Mouse (Mus musculus): ENCODE measurements at regions not wholly inside any gene's neighbourhood (a gene's known extent, or its start where the extent isn't known, plus 50 kb on each side); places are given as distances from the start of the nearest gene placed in this dataset.

DNA sequence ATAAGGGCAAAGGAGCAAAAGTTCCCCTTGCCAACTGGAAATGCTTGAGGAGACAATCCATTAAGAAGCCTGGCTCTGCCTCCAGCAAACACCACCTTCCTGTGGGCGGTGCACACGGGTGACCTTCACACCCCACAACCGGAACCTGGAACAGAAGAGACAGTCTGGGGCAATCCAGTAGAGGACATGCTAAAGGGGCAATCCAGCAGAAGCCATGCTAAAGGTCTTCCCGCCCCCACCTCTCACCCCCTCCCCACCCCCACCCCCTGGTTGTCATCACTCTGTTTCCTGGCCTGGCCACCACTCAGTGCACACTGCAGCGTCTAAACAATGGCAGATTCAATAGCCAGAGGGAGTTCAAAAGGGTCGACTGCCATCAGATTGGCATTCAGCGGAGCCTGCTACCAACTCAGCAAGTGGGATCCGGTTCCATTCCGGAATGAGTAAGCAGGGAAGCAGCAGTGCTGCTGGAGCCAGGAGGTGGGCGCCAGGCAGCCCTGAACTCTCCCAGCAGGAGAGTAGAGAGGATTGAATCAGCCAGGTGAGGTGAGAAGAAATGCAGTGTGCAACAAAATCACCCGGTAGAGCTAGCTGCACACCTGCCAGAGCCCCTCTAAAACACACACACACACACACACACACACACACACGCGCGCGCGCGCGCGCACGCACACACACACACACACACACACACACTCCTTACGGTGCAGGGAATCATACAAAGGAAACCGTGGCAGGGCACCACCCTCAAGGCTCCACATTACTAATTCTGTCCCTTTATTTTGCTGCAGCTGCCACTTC lies 443.7 kb upstream of the Smim15 start:
- H3K4me1 ChIP-seq (ENCODE audit: control insufficient read depth, insufficient read depth, low read length): no peaks in the 10 kb centered on the region
- no peak overlapping the region for H3K4me3 ChIP-seq (ENCODE audit: insufficient read depth, low read length)
- no peak overlapping the region for H3K27ac ChIP-seq (ENCODE audit: insufficient read depth, low read length)
- TF ChIP-seq POLR2A (IDR thresholded peaks at IDR 0.05; ENCODE audit: extremely low read depth, insufficient read depth, low read length) (no peak), CTCF (IDR thresholded peaks at IDR 0.05; ENCODE audit: extremely low read depth, insufficient read depth, low read length) (no peak)

GRCm38 (mm10) chr13:107599094-107599644 lies 445.1 kb upstream of the Smim15 start:
- no peak overlapping the region for H3K27ac ChIP-seq (ENCODE audit: insufficient read depth, low read length)
- H3K4me1 ChIP-seq (ENCODE audit: control insufficient read depth, insufficient read depth, low read length): no peaks in the 10 kb centered on the region
- TF ChIP-seq POLR2A (IDR thresholded peaks at IDR 0.05; ENCODE audit: extremely low read depth, insufficient read depth, low read length): no peak
- TF ChIP-seq CTCF (IDR thresholded peaks at IDR 0.05; ENCODE audit: extremely low read depth, insufficient read depth, low read length): no peak
- H3K4me3 ChIP-seq (ENCODE audit: insufficient read depth, low read length): no peak overlapping the region

GRCm38 (mm10) chr13:107598391-107598790 lies 445.9 kb upstream of the Smim15 start:
- no peak for TF ChIP-seq CTCF (IDR thresholded peaks at IDR 0.05; ENCODE audit: extremely low read depth, insufficient read depth, low read length)
- no peak for TF ChIP-seq POLR2A (IDR thresholded peaks at IDR 0.05; ENCODE audit: extremely low read depth, insufficient read depth, low read length)
- no peak overlapping the region for H3K27ac ChIP-seq (ENCODE audit: insufficient read depth, low read length)
- H3K4me1 ChIP-seq (ENCODE audit: control insufficient read depth, insufficient read depth, low read length): no peaks in the 10 kb centered on the region
- no peak overlapping the region for H3K4me3 ChIP-seq (ENCODE audit: insufficient read depth, low read length)

- H3K4me1 ChIP-seq (ENCODE audit: control insufficient read depth, insufficient read depth, low read length): no peaks in the 10 kb centered on the region
- H3K4me3 ChIP-seq (ENCODE audit: insufficient read depth, low read length): no peak overlapping the region
- H3K27ac ChIP-seq (ENCODE audit: insufficient read depth, low read length): no peak overlapping the region
- TF ChIP-seq POLR2A (IDR thresholded peaks at IDR 0.05; ENCODE audit: extremely low read depth, insufficient read depth, low read length): no peak
- no peak for TF ChIP-seq CTCF (IDR thresholded peaks at IDR 0.05; ENCODE audit: extremely low read depth, insufficient read depth, low read length)
Measured at GRCm38 (mm10) chr13:107597217-107597616, 447.0 kb upstream of the Smim15 start.

DNA sequence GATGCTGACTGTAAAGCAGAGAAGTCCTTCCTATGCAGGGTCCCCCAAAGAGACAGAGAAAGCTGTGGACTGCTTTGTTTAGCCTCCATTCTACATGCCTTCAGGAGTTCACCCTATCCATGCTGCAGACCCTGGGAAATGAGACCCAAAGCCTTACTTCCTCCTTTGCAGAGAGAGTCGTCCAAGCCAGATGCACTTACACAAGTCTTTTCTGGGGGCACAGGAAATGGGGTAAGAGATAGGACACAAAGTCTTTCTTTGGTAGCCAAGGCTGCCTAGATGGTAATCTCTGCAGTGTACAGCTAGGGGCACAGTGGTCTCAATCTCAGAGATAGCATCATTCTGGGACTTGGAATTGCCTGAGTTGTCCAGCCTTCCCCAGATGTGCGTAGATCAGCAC lies 448.1 kb upstream of the Smim15 start:
- H3K27ac ChIP-seq (ENCODE audit: insufficient read depth, low read length): no peak overlapping the region
- no peak overlapping the region for H3K4me3 ChIP-seq (ENCODE audit: insufficient read depth, low read length)
- H3K4me1 ChIP-seq (ENCODE audit: control insufficient read depth, insufficient read depth, low read length): no peaks in the 10 kb centered on the region
- no peak for TF ChIP-seq POLR2A (IDR thresholded peaks at IDR 0.05; ENCODE audit: extremely low read depth, insufficient read depth, low read length)
- no peak for TF ChIP-seq CTCF (IDR thresholded peaks at IDR 0.05; ENCODE audit: extremely low read depth, insufficient read depth, low read length)

- Histone ChIP-seq H3K4me3 (ENCODE audit: insufficient read depth, low read length) (no peak overlapping the region), H3K27ac (ENCODE audit: insufficient read depth, low read length) (no peak overlapping the region), H3K4me1 (ENCODE audit: control insufficient read depth, insufficient read depth, low read length) (no peaks in the 10 kb centered on the region)
- TF ChIP-seq POLR2A (IDR thresholded peaks at IDR 0.05; ENCODE audit: extremely low read depth, insufficient read depth, low read length) (no peak), CTCF (IDR thresholded peaks at IDR 0.05; ENCODE audit: extremely low read depth, insufficient read depth, low read length) (no peak)
Measured at GRCm38 (mm10) chr13:107588399-107589002, 455.7 kb upstream of the Smim15 start.

GRCm38 (mm10) chr13:107587678-107588077 lies 456.6 kb upstream of the Smim15 start:
- H3K4me1 ChIP-seq (ENCODE audit: control insufficient read depth, insufficient read depth, low read length): no peaks in the 10 kb centered on the region
- TF ChIP-seq CTCF (IDR thresholded peaks at IDR 0.05; ENCODE audit: extremely low read depth, insufficient read depth, low read length) (no peak), POLR2A (IDR thresholded peaks at IDR 0.05; ENCODE audit: extremely low read depth, insufficient read depth, low read length) (no peak)
- no peak overlapping the region for H3K4me3 ChIP-seq (ENCODE audit: insufficient read depth, low read length)
- no peak overlapping the region for H3K27ac ChIP-seq (ENCODE audit: insufficient read depth, low read length)

DNA sequence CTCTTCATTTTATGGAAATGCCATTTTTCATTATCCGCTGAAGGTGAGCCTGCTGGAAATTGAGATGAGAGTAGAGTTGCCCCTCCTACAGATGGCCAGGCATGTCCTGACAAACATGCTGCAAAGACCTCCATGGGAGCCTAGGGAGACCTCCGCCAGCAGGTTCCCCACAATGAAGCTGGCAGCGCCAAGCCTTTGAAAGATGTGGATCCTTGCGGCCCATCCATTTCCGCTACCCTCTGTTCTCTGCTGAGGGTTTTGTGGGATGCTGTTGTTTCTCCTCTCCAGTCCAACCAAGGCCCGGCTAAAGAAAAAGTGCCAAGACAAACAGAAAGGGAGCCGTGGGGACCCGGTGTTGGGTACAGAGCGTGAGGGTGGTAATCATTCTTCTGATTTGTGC lies 458.3 kb upstream of the Smim15 start:
- TF ChIP-seq CTCF (IDR thresholded peaks at IDR 0.05; ENCODE audit: extremely low read depth, insufficient read depth, low read length) (no peak), POLR2A (IDR thresholded peaks at IDR 0.05; ENCODE audit: extremely low read depth, insufficient read depth, low read length) (no peak)
- Histone ChIP-seq H3K4me3 (ENCODE audit: insufficient read depth, low read length) (no peak overlapping the region), H3K27ac (ENCODE audit: insufficient read depth, low read length) (no peak overlapping the region), H3K4me1 (ENCODE audit: control insufficient read depth, insufficient read depth, low read length) (no peaks in the 10 kb centered on the region)

DNA sequence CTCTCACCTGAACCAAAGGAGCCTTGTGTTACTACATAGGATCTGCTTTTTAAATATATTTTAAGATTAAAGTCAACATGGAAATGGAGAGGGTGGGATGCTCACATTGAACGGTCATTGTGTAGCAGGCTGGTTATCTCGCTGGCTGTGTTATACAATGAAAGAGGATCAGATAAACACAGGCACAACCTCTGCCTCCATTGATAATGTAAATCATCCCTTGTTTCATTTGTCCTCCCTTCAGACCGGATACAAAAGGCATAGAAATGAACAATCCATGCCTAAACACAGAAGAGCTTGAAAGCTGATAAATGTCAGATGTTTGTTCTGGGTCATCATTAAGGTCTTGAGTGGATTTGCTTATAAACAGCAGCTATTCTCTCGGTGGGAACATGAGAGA lies 458.9 kb upstream of the Smim15 start:
- no peak for TF ChIP-seq POLR2A (IDR thresholded peaks at IDR 0.05; ENCODE audit: extremely low read depth, insufficient read depth, low read length)
- TF ChIP-seq CTCF (IDR thresholded peaks at IDR 0.05; ENCODE audit: extremely low read depth, insufficient read depth, low read length): no peak
- H3K4me3 ChIP-seq (ENCODE audit: insufficient read depth, low read length): no peak overlapping the region

DNA sequence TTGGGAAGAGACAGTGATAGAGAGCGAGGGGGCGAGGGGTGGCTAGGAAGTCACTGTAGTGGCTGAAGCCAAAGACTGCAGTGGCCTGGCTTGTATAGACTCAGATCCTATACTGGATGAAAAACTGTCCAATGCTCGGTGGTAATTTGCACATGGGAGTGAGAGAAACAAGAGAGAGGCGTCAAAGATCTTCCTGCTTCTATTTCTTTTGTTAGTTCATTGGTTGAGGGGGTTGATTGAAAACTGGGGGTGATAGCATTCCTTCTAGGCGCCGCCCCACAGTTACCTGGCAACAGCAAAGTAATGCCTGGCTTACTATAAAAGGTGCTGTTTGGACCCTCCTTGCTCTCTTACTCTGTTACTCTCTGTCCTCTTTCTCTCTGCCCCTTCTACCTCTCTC lies 465.3 kb upstream of the Smim15 start:
- no peak overlapping the region for H3K4me3 ChIP-seq (ENCODE audit: insufficient read depth, low read length)
- TF ChIP-seq CTCF (IDR thresholded peaks at IDR 0.05; ENCODE audit: extremely low read depth, insufficient read depth, low read length) (no peak), POLR2A (IDR thresholded peaks at IDR 0.05; ENCODE audit: extremely low read depth, insufficient read depth, low read length) (no peak)
- H3K27ac ChIP-seq (ENCODE audit: insufficient read depth, low read length): no peak overlapping the region
- H3K4me1 ChIP-seq (ENCODE audit: control insufficient read depth, insufficient read depth, low read length): 0 out of 2 replicates have a peak, but pooled peaks cover 2% of the 10 kb centered on the region

More for the DNA sequence above, 458.9 kb upstream of the Smim15 start:
- no peaks in the 10 kb centered on the region for H3K4me1 ChIP-seq (ENCODE audit: control insufficient read depth, insufficient read depth, low read length)
- H3K27ac ChIP-seq (ENCODE audit: insufficient read depth, low read length): no peak overlapping the region

All from cortical plate, adult 2 months (tissue).